Mouse (Mus musculus): ENCODE measurements around the gene Vgf.

The Vgf gene

GRCm38 (mm10) chr5:137031076-137032032 is 5.2 kb downstream of the Vgf start:
- DNase-seq, result peak; percentile 47 to 49

GRCm38 (mm10) chr5:137032033-137032421 is 5.8 kb downstream of the Vgf start:
- DNase-seq, result peak; percentile 65 to 72

- DNase-seq, result peak; percentile 89 to 92
These were observed 6.5 kb downstream of the Vgf start for GRCm38 (mm10) chr5:137032641-137033074.

GRCm38 (mm10) chr5:137036211-137036610 is 10.0 kb downstream of the Vgf start:
- no peak for DNase-seq

GRCm38 (mm10) chr5:137039453-137039852 is 13.3 kb downstream of the Vgf start:
- DNase-seq, result no peak

GRCm38 (mm10) chr5:137041442-137041841 is 15.2 kb downstream of the Vgf start:
- no peak for DNase-seq

- no peak for DNase-seq
These were observed 17.8 kb downstream of the Vgf start for GRCm38 (mm10) chr5:137043997-137044396.

- DNase-seq, result peak; percentile 99
These were observed 19.5 kb downstream of the Vgf start, which contains the start of gene Ap1s1 for GRCm38 (mm10) chr5:137045402-137046323. TSS of gene Ap1s1 (minus strand) at chr5:137046135.

GRCm38 (mm10) chr5:137046324-137046718 is 20.1 kb downstream of the Vgf start:
- no peak for DNase-seq

- no peak for DNase-seq
These were observed 20.8 kb downstream of the Vgf start for GRCm38 (mm10) chr5:137046991-137047390.

GRCm38 (mm10) chr5:137051125-137051524 is 24.9 kb downstream of the Vgf start:
- no peak for DNase-seq

GRCm38 (mm10) chr5:137051914-137052505 is 25.8 kb downstream of the Vgf start:
- no peak for DNase-seq

GRCm38 (mm10) chr5:137054299-137054698 is 28.1 kb downstream of the Vgf start:
- no peak for DNase-seq

GRCm38 (mm10) chr5:137054873-137055272 is 28.7 kb downstream of the Vgf start:
- no peak for DNase-seq

GRCm38 (mm10) chr5:137061809-137062481 is 35.8 kb downstream of the Vgf start:
- peak; percentile 68 to 81 for DNase-seq

GRCm38 (mm10) chr5:137062601-137063000 is 36.4 kb downstream of the Vgf start:
- DNase-seq, result no peak

GRCm38 (mm10) chr5:137065454-137065853 is 39.3 kb downstream of the Vgf start:
- no peak for DNase-seq

- no peak for DNase-seq
These were observed 39.7 kb downstream of the Vgf start for GRCm38 (mm10) chr5:137065923-137066322.

- no peak for DNase-seq
These were observed 42.5 kb downstream of the Vgf start for GRCm38 (mm10) chr5:137068711-137069110.

GRCm38 (mm10) chr5:137070881-137071605 is 44.9 kb downstream of the Vgf start:
- no peak for DNase-seq
